Mouse (Mus musculus) yolk sac, embryonic 10.5 days (tissue): ENCODE results near the gene Ak2.

Experiments used
- DNase-seq: peaks from one replicate; pipeline ENCODE4 v3.0.0-alpha.2; 2017; ENCODE audit warnings: low spot score

Ak2 gene

GRCm38 (mm10) chr4:129013151-129013864 lies 21.6 kb downstream of the Ak2 start:
- DNase-seq: no peak

GRCm38 (mm10) chr4:129016329-129016728 lies 24.6 kb downstream of the Ak2 start:
- no peak for DNase-seq

- DNase-seq: no peak
Measured at GRCm38 (mm10) chr4:129017150-129017549, 25.4 kb downstream of the Ak2 start.

GRCm38 (mm10) chr4:129018788-129019435 lies 27.2 kb downstream of the Ak2 start:
- no peak for DNase-seq

GRCm38 (mm10) chr4:129019788-129020187 lies 28.0 kb downstream of the Ak2 start:
- no peak for DNase-seq

GRCm38 (mm10) chr4:129020454-129020853 lies 28.7 kb downstream of the Ak2 start:
- DNase-seq: no peak

- no peak for DNase-seq
Measured at GRCm38 (mm10) chr4:129021426-129021825, 29.7 kb downstream of the Ak2 start.

GRCm38 (mm10) chr4:129021886-129022285 lies 30.1 kb downstream of the Ak2 start:
- DNase-seq: no peak

- DNase-seq: no peak
Measured at GRCm38 (mm10) chr4:129023884-129024283, 32.1 kb downstream of the Ak2 start.

- peak; percentile 74 for DNase-seq
Measured at GRCm38 (mm10) chr4:129024775-129025174, 33.0 kb downstream of the Ak2 start.

- no peak for DNase-seq
Measured at GRCm38 (mm10) chr4:129025707-129026106, 33.9 kb downstream of the Ak2 start.

GRCm38 (mm10) chr4:129030746-129031145 lies 39.0 kb downstream of the Ak2 start:
- no peak for DNase-seq

- DNase-seq: no peak
Measured at GRCm38 (mm10) chr4:129031408-129031965, 39.7 kb downstream of the Ak2 start.

- no peak for DNase-seq
Measured at GRCm38 (mm10) chr4:129032133-129032962, 40.6 kb downstream of the Ak2 start.

- peak; percentile 74 for DNase-seq
Measured at GRCm38 (mm10) chr4:129032963-129033951, 41.5 kb downstream of the Ak2 start.

- DNase-seq: no peak
Measured at GRCm38 (mm10) chr4:129034224-129034623, 42.5 kb downstream of the Ak2 start.

- no peak for DNase-seq
Measured at GRCm38 (mm10) chr4:129034706-129035660, 43.2 kb downstream of the Ak2 start.

GRCm38 (mm10) chr4:129035851-129036445 lies 44.2 kb downstream of the Ak2 start:
- DNase-seq: no peak

- DNase-seq: no peak
Measured at GRCm38 (mm10) chr4:129047721-129048421, 56.1 kb downstream of the Ak2 start.
